In the genomic region with DNA sequence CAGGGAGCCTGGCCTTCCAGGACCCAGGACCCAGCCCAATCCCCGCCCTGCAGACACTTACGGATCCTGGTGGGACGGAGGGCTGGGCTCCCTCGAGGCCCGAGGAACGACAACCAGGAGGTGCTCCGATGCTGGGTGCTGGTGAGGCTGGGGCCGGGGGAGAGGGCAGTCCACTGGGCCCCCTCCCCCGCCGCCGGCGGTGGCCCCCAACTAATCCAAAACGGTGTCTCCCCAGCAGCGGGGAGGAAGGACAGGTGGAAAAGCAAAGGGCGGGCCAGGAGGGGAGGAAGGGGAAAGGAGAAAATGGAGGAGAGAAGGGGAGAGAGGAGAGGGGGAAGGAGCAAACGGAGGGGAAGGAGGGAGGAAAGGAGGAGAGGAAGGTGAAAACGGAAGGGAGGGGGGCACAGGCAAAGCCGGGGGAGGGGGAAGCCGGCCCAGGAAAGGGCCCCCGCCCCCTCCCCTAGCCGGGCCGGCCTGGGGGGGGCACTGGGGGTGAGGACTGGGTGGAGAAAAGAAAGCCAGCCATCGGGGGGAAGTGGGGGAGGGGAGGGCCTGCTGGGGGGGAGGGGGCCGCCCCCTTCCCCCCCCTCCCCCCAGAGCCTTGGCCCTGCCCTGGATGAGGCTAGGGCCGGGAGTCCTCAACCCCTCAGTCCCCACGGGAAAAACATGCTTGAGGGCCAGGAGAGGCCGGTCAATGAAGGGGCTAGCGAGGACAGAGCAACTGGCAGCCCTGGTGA, we compare ENCODE assay signal across 8 mouse cellular contexts. TPM values are rescaled to one million over a fixed set of nuclear protein-coding genes. Genes with fewer than 3 reads are reported as not detected.
DNase-seq lines count a peak whose midpoint lies in the region; ATAC-seq and TF ChIP-seq lines count a peak whose summit lies in the region.

Grik5 (minus strand) TSS at position 368 of the 737 bp plus-strand sequence.
Zfp574 (plus strand) TSS at position 589 of the 737 bp plus-strand sequence.

- peak within 1 kb of the TSS; percentile 61 for H3K4me2 ChIP-seq in hindbrain, embryonic 16.5 days (ENCODE audit: low read length)
- peak within 1 kb of the TSS; percentile 94 for H3K4me2 ChIP-seq in liver, embryonic 12.5 days

- TF ChIP-seq POLR2A in ES-Bruce4 (IDR thresholded peaks at IDR 0.05; ENCODE audit: insufficient read depth, low read length), result no peak
- no peak for TF ChIP-seq POLR2A in cortical plate, adult 2 months (IDR thresholded peaks at IDR 0.05; ENCODE audit: extremely low read depth, insufficient read depth, low read length)
- TF ChIP-seq POLR2A in small intestine, adult 2 months (IDR thresholded peaks at IDR 0.05; ENCODE audit: low read depth, low read length), result no peak

- H3K27me3 ChIP-seq in ES-Bruce4 (ENCODE audit: control insufficient read depth, insufficient read depth, low read length, poor library complexity, severe bottlenecking), result no peaks in the 10 kb centered on the region
- H3K27me3 ChIP-seq in hindbrain, embryonic 16.5 days (replicated peaks; ENCODE audit: control insufficient read depth, insufficient read depth, low read length), result no peaks in the 10 kb centered on the region
- peaks cover 3% of the 10 kb centered on the region; the same call in 1 of the 2 replicates for H3K27me3 ChIP-seq in liver, embryonic 12.5 days (replicated peaks)
- H3K27me3 ChIP-seq in small intestine, adult 2 months (ENCODE audit: control insufficient read depth, insufficient read depth, low read length), result 0 out of 2 replicates have a peak, but pooled peaks cover 2% of the 10 kb centered on the region

- H3K4me1 ChIP-seq in ES-Bruce4 (ENCODE audit: control insufficient read depth, insufficient read depth, low read length), result no peaks in the 10 kb centered on the region
- peaks cover 4% of the 10 kb centered on the region; the same call in 1 of the 2 replicates for H3K4me1 ChIP-seq in cortical plate, adult 2 months (ENCODE audit: control insufficient read depth, insufficient read depth, low read length)
- H3K4me1 ChIP-seq in hindbrain, embryonic 16.5 days (ENCODE audit: control insufficient read depth, insufficient read depth, low read depth, low read length), result peaks cover 45% of the 10 kb centered on the region
- H3K4me1 ChIP-seq in liver, embryonic 12.5 days, result peaks cover 60% of the 10 kb centered on the region
- H3K4me1 ChIP-seq in small intestine, adult 2 months (ENCODE audit: control insufficient read depth, insufficient read depth, insufficient read length, low read length), result peaks cover 6% of the 10 kb centered on the region

- no peak for ATAC-seq in hindbrain, embryonic 16.5 days
- no peak for ATAC-seq in liver, embryonic 12.5 days

- peak within 1 kb of the TSS; percentile 65 for H3K9ac ChIP-seq in ES-Bruce4 (ENCODE audit: low read depth, poor library complexity, severe bottlenecking)
- H3K9ac ChIP-seq in hindbrain, embryonic 16.5 days (ENCODE audit: low read depth, low read length), result peak within 1 kb of the TSS; percentile 84
- peak within 1 kb of the TSS; percentile 79 for H3K9ac ChIP-seq in liver, embryonic 12.5 days

- under 1% methylated on average over 28 of the region's 28 CpGs for WGBS in hindbrain, embryonic 16.5 days
- 3% methylated on average over 27 of the region's 28 CpGs for WGBS in liver, embryonic 12.5 days (ENCODE audit: insufficient replicate concordance)
- 3% methylated on average over 27 of the region's 28 CpGs for WGBS in small intestine, adult 2 months

- H3K36me3 ChIP-seq in ES-Bruce4 (ENCODE audit: control insufficient read depth, insufficient read depth, low read length, poor library complexity, severe bottlenecking), result no peaks in the 10 kb centered on the region
- H3K36me3 ChIP-seq in hindbrain, embryonic 16.5 days (ENCODE audit: control insufficient read depth, insufficient read depth, low read length), result peaks cover 9% of the 10 kb centered on the region
- peaks cover 15% of the 10 kb centered on the region for H3K36me3 ChIP-seq in liver, embryonic 12.5 days
- H3K36me3 ChIP-seq in small intestine, adult 2 months (ENCODE audit: control insufficient read depth, insufficient read depth, low read length), result no peaks in the 10 kb centered on the region

- TF ChIP-seq CTCF in ES-Bruce4 (IDR thresholded peaks at IDR 0.05; ENCODE audit: low read depth, low read length), result no peak
- TF ChIP-seq CTCF in cortical plate, adult 2 months (IDR thresholded peaks at IDR 0.05; ENCODE audit: extremely low read depth, insufficient read depth, low read length), result no peak
- no peak for TF ChIP-seq CTCF in small intestine, adult 2 months (IDR thresholded peaks at IDR 0.05; ENCODE audit: extremely low read depth, insufficient read length, insufficient replicate concordance, low read depth, low read length)

- no peak for DNase-seq in gastrocnemius, postnatal 4 days (ENCODE audit: low spot score in 2 of 2)
- no peak for DNase-seq in gastrocnemius, postnatal 25 days
- DNase-seq in natural killer cell, adult 2 months (ENCODE audit: low spot score in 2 of 2), result no peak

- H3K4me3 ChIP-seq in ES-Bruce4 (ENCODE audit: low read depth, low read length), result peak within 1 kb of the TSS; percentile 87
- H3K4me3 ChIP-seq in cortical plate, adult 2 months (ENCODE audit: insufficient read depth, low read length), result peak within 1 kb of the TSS; percentile 90
- H3K4me3 ChIP-seq in hindbrain, embryonic 16.5 days (ENCODE audit: low read length), result peak within 1 kb of the TSS; percentile 80
- H3K4me3 ChIP-seq in liver, embryonic 12.5 days, result peak within 1 kb of the TSS; percentile 64
- H3K4me3 ChIP-seq in small intestine, adult 2 months (ENCODE audit: low read depth, low read length), result peak within 1 kb of the TSS; percentile 63

- H3K27ac ChIP-seq in ES-Bruce4 (ENCODE audit: insufficient read depth, low read length), result no peak within 1 kb of the TSS
- H3K27ac ChIP-seq in cortical plate, adult 2 months (ENCODE audit: insufficient read depth, low read length), result peak within 1 kb of the TSS; percentile 97
- peak within 1 kb of the TSS; percentile 88 for H3K27ac ChIP-seq in hindbrain, embryonic 16.5 days (ENCODE audit: low read depth, low read length)
- H3K27ac ChIP-seq in liver, embryonic 12.5 days, result peak within 1 kb of the TSS; percentile 69
- no peak within 1 kb of the TSS for H3K27ac ChIP-seq in small intestine, adult 2 months (ENCODE audit: insufficient read depth, low read depth, low read length)

- no peak for TF ChIP-seq EP300 in ES-Bruce4 (IDR thresholded peaks at IDR 0.05; ENCODE audit: insufficient read depth, low read depth, low read length)

- no peaks in the 10 kb centered on the region for H3K9me3 ChIP-seq in ES-Bruce4 (replicated peaks; ENCODE audit: control insufficient read depth, insufficient read depth, low read length, poor library complexity, severe bottlenecking)
- H3K9me3 ChIP-seq in hindbrain, embryonic 16.5 days (ENCODE audit: control insufficient read depth, low read length), result no peaks in the 10 kb centered on the region
- H3K9me3 ChIP-seq in liver, embryonic 12.5 days (replicated peaks), result no peaks in the 10 kb centered on the region

RNA-seq across cellular contexts. Expression of gene Grik5, which starts in this region (rescaled TPM):
- total RNA-seq in gastrocnemius, postnatal 4 days (2021), result 10 to 100 TPM; 14.6 to 17.1 TPM
- 1 to 10 TPM; 2.3 to 2.7 TPM for total RNA-seq in gastrocnemius, postnatal 25 days (2021)
- polyA plus RNA-seq in ES-Bruce4 (2011; ENCODE audit: insufficient read depth, insufficient read length, low read depth, missing spikeins), result 31.5 and 40.0 TPM in 2 replicates
- polyA plus RNA-seq in cortical plate, adult 2 months (2012; rRNA removed), result 191 and 201 TPM in 2 replicates
- polyA plus RNA-seq in hindbrain, embryonic 16.5 days (2015; fragmentation: Nextera tagmentation; extraction: Ambion mirVana), result 12.5 and 15.8 TPM in 2 replicates
- polyA plus RNA-seq in liver, embryonic 12.5 days (2016; fragmentation: Nextera tagmentation; extraction: Ambion mirVana), result 2.5 and 3.0 TPM in 2 replicates
- 11.2 and 17.7 TPM in 2 replicates for polyA plus RNA-seq in small intestine, adult 2 months (2012; rRNA removed)

RNA-seq across cellular contexts. Expression of gene Zfp574, which starts in this region (rescaled TPM):
- total RNA-seq in gastrocnemius, postnatal 4 days (2021), result 10 to 100 TPM; 10.7 to 11.4 TPM
- 1 to 10 TPM; 6.1 to 6.3 TPM for total RNA-seq in gastrocnemius, postnatal 25 days (2021)
- 13.5 and 14.8 TPM in 2 replicates for polyA plus RNA-seq in ES-Bruce4 (2011; ENCODE audit: insufficient read depth, insufficient read length, low read depth, missing spikeins)
- polyA plus RNA-seq in cortical plate, adult 2 months (2012; rRNA removed), result 36.6 and 39.2 TPM in 2 replicates
- polyA plus RNA-seq in hindbrain, embryonic 16.5 days (2015; fragmentation: Nextera tagmentation; extraction: Ambion mirVana), result 30.0 and 39.7 TPM in 2 replicates
- polyA plus RNA-seq in liver, embryonic 12.5 days (2016; fragmentation: Nextera tagmentation; extraction: Ambion mirVana), result 14.4 and 15.7 TPM in 2 replicates
- polyA plus RNA-seq in small intestine, adult 2 months (2012; rRNA removed), result 17.4 and 37.9 TPM in 2 replicates

Comparison
In these comparisons a context has a peak if more than half of its experiments do, and no peak if none do; other contexts are left out.
1. RNA of gene Grik5 (total RNA-seq): 14.6 to 17.1 TPM in gastrocnemius, postnatal 4 days; 2.3 to 2.7 TPM in gastrocnemius, postnatal 25 days; every median in the first group is over 4 times any median in the second.
2. H3K27ac ChIP-seq: peak in cortical plate, adult 2 months (single experiment), hindbrain, embryonic 16.5 days (single experiment) and liver, embryonic 12.5 days (single experiment); none in ES-Bruce4 (single experiment) and small intestine, adult 2 months (single experiment).
3. Peak in every context shown above with its lines, with median percentiles within 50 percentile points of each other: H3K4me3 ChIP-seq and H3K9ac ChIP-seq.